Mouse (Mus musculus) liver, postnatal 0 days (tissue): ENCODE data around the gene Capn13. TPM values are rescaled to one million over a fixed set of nuclear protein-coding genes. Genes with fewer than 3 reads are reported as not detected.

Experiments used
- ATAC-seq: fragments of 200-750 bp; cut with Nextera tagmentation; 2 replicates; pipeline ENCODE4 v1.8.0; 2017; ENCODE audit warnings: mild to moderate bottlenecking, moderate library complexity
- DNase-seq: peaks from one replicate; pipeline ENCODE4 v3.0.0-alpha.2; 2016
- H3K27ac ChIP-seq: fragments of 300-500 bp; sonication (generic); 2 replicates; pipeline ENCODE4 v1.5.1; 2014; ENCODE audit warnings: antibody characterized with exemption, moderate library complexity, mild to moderate bottlenecking, low read depth
- H3K27me3 ChIP-seq: fragments of 300-500 bp; sonication (generic); 2 replicates; pipeline ENCODE4 v1.6.1; 2014; ENCODE audit warnings: low read length, control low read depth, mixed read lengths; ENCODE audit not compliant: insufficient read depth
- H3K36me3 ChIP-seq: fragments of 300-500 bp; sonication (generic); replicated peaks from 2 replicates; pipeline ENCODE4 v1.6.1; 2014; ENCODE audit warnings: mild to moderate bottlenecking, control low read depth, low read length, moderate library complexity, mixed read lengths; ENCODE audit not compliant: insufficient read depth
- H3K4me1 ChIP-seq: fragments of 300-500 bp; sonication (generic); 2 replicates; pipeline ENCODE4 v1.6.1; 2014; ENCODE audit warnings: antibody characterized with exemption, mild to moderate bottlenecking, control low read depth; ENCODE audit not compliant: insufficient read depth
- H3K4me2 ChIP-seq: fragments of 300-500 bp; sonication (generic); 2 replicates; pipeline ENCODE4 v1.6.1; 2014; ENCODE audit warnings: low read depth, mild to moderate bottlenecking, low read length, moderate library complexity, mixed read lengths
- H3K4me3 ChIP-seq: fragments of 300-500 bp; sonication (generic); 2 replicates; pipeline ENCODE4 v1.5.1; 2014; ENCODE audit warnings: low read depth, low read length
- H3K9ac ChIP-seq: fragments of 300-500 bp; sonication (generic); replicated peaks from 2 replicates; pipeline ENCODE4 v1.6.1; 2014; ENCODE audit warnings: mild to moderate bottlenecking, moderate library complexity
- H3K9me3 ChIP-seq: fragments of 300-500 bp; sonication (generic); 2 replicates; pipeline ENCODE4 v1.6.1; 2016; ENCODE audit warnings: mild to moderate bottlenecking, control low read depth, low read length, mixed read lengths
- CTCF ChIP-seq: sonication (generic); IDR thresholded peaks from 2 replicates; pipeline ENCODE4 v1.5.1; 2016; ENCODE audit warnings: antibody characterized with exemption, low read depth
- EP300 ChIP-seq: IDR thresholded peaks from 2 replicates; pipeline ENCODE4 v1.6.1; 2016; ENCODE audit warnings: antibody characterized with exemption, low read depth, mild to moderate bottlenecking
- WGBS: fragments of 180-500 bp; shearing (Covaris S2); extraction: QIAGEN DNeasy Blood & Tissue Kit; methylation state at CpG from one replicate; pipeline ENCODE4 v1.1.7; 2014; ENCODE audit not compliant: insufficient replicate concordance; 5-methylcytosine and 5-hydroxymethylcytosine counted together
- polyA plus RNA-seq: library from polyadenylated mRNA; unstranded; fragments of >200 nt; fragmentation: Nextera tagmentation; extraction: Ambion mirVana; gene quantifications from 2 replicates; pipeline ENCODE4 v1.2.1, GENCODE M21; 2015

Gene Capn13
- polyA plus RNA-seq, 1 experiment from 2014 or later = not detected

DNA sequence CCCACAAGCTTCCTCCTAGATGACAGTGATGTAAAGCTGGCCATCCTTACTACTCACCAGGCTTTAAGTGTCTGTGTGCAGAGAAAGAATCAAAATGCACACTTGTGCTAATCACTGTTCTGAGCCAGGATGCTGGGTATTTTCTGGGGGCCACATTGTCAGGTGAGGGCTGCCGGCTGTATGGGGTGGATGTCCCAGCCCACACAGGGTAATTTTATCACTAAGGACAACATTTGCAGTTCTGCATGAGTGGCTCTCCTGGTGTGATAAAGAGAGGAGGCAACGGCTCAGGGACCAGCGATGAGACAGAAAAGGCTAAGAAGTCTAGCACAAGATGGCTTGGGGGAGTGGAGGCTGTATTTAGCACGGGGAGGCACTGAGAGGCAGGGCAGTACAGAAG is 11.2 kb upstream of the Capn13 start:
- H3K9me3 ChIP-seq = no peaks in the 10 kb centered on the region
- TF ChIP-seq CTCF = no peak
- no peak for TF ChIP-seq EP300
- no peaks in the 10 kb centered on the region for H3K27me3 ChIP-seq
- H3K4me1 ChIP-seq = no peaks in the 10 kb centered on the region
- DNase-seq (no peak), ATAC-seq (no peak)
- H3K9ac ChIP-seq = no peak overlapping the region
- no peak overlapping the region for H3K4me3 ChIP-seq
- 39% methylated on average over 4 of the region's 4 CpGs for WGBS
- no peak overlapping the region for H3K27ac ChIP-seq
- H3K4me2 ChIP-seq = no peak overlapping the region
- no peaks in the 10 kb centered on the region for H3K36me3 ChIP-seq

GRCm38 (mm10) chr17:73401272-73401671 is 606 bp upstream of the Capn13 start:
- Histone ChIP-seq H3K27me3 (no peaks in the 10 kb centered on the region), H3K27ac (no peak overlapping the region), H3K4me3 (no peak overlapping the region), H3K4me2 (no peak overlapping the region), H3K9ac (no peak overlapping the region), H3K36me3 (no peaks in the 10 kb centered on the region), H3K9me3 (no peaks in the 10 kb centered on the region), H3K4me1 (no peaks in the 10 kb centered on the region)
- DNase-seq = no peak
- TF ChIP-seq EP300 (no peak), CTCF (no peak)
- 69% methylated on average over 2 of the region's 2 CpGs for whole genome bisulfite sequencing
- no peak for ATAC-seq

DNA sequence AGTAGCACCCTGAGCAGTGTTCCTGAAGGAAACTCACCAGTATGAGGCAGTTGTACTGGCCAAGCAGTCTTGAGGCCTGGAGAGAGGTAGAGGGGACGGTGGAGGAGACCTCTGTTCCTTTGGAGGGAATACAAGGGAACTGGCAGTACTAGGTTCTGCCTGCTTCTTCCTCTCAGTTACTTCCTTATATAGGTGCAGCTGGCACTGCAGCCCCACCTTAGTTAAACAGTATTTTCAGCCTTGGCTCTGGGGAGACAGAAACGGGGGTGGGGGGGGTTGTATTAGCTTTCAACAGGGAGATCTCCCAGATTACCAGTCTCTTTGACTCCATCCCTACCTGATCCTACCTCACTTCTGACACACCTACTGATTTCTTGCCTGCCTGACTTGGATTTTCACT is 1.5 kb downstream of the Capn13 start:
- no peak for ATAC-seq
- H3K9ac ChIP-seq = no peak overlapping the region
- no peaks in the 10 kb centered on the region for H3K4me1 ChIP-seq
- DNase-seq = no peak
- H3K9me3 ChIP-seq = no peaks in the 10 kb centered on the region
- no peak overlapping the region for H3K4me2 ChIP-seq
- no peak for TF ChIP-seq EP300
- no peak for TF ChIP-seq CTCF
- no peaks in the 10 kb centered on the region for H3K27me3 ChIP-seq
- WGBS = 23% methylated on average over 2 of the region's 2 CpGs
- H3K36me3 ChIP-seq = no peaks in the 10 kb centered on the region
- H3K27ac ChIP-seq = no peak overlapping the region
- H3K4me3 ChIP-seq = no peak overlapping the region

GRCm38 (mm10) chr17:73393361-73393760 is 7.3 kb downstream of the Capn13 start:
- TF ChIP-seq EP300 = no peak
- no peak for TF ChIP-seq CTCF
- no peaks in the 10 kb centered on the region for H3K27me3 ChIP-seq
- no peak overlapping the region for H3K9ac ChIP-seq
- 53% methylated on average over 1 of the region's 1 CpGs for WGBS
- no peaks in the 10 kb centered on the region for H3K36me3 ChIP-seq
- ATAC-seq (no peak), DNase-seq (no peak)
- no peak overlapping the region for H3K4me3 ChIP-seq
- no peak overlapping the region for H3K4me2 ChIP-seq
- no peak overlapping the region for H3K27ac ChIP-seq
- no peaks in the 10 kb centered on the region for H3K4me1 ChIP-seq
- no peaks in the 10 kb centered on the region for H3K9me3 ChIP-seq

DNA sequence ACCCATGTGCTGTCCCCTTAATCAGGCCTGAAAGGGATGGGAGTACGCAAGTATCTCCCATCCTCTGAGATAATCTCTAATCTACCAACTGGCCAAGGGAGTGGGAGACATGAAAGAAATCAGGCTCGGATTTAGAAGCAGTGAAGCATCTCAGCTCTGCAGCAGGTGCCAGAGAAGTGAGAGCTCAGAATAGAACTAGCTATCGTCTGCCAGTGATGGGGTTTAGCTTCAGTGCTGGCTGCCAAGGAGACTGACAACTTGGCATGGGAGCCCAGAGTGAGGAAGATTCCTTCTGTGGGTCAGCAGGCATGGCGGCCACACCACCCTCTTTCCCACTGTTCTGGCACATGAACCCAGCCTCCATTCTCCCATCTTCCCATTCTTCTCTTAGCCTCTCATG is 8.9 kb downstream of the Capn13 start:
- no peak overlapping the region for H3K27ac ChIP-seq
- ATAC-seq (no peak), DNase-seq (no peak)
- no peaks in the 10 kb centered on the region for H3K4me1 ChIP-seq
- no peak overlapping the region for H3K9ac ChIP-seq
- H3K36me3 ChIP-seq = no peaks in the 10 kb centered on the region
- TF ChIP-seq CTCF (no peak), EP300 (no peak)
- H3K4me2 ChIP-seq = no peak overlapping the region
- no peaks in the 10 kb centered on the region for H3K9me3 ChIP-seq
- H3K4me3 ChIP-seq = no peak overlapping the region
- WGBS = 63% methylated on average over 4 of the region's 4 CpGs
- no peaks in the 10 kb centered on the region for H3K27me3 ChIP-seq

DNA sequence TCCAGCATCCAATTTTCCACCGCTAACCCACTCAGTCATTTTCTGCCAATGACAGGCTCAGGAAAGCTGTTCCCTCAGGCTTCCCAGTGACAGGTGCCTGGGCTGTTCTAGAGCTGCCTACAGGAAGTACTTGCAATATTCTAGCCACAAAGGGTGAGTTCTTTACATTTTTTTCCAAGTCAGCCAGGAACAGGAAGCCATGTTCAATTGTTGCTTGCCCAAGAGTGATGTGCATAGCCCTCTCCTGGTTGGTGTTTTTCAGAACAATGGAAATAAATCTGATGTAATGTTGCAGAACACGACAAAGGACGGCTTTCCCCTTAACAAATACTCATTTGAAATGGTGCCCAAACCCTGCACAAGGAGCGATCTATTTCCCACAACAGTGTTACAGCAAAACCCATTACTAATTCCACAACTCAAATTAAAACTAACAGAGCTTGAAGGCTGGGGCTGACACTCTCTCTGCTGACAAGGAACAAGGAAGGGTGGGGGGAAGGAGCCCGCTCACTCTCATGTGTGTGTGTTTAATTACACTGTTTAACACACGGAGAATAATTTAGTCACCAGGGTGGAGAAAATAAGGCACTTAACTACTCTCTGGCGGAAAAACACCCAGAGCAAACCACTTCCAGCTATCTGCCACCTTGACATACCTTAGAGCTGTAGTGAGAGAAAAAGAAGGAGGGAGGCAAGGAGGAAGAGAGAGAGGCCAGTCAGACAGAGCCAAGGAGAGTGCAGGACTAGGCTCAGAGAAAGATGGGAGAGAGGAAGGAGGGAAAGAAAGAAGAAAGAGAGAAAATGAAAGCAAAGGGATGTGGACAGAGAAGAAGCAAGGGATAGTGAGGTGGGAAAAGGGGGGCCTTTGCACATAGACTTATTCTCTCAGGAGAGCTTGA is 10.2 kb downstream of the Capn13 start:
- WGBS = 50% methylated on average over 7 of the region's 7 CpGs
- ATAC-seq = no peak
- Histone ChIP-seq H3K9me3 (no peaks in the 10 kb centered on the region), H3K4me3 (no peak overlapping the region), H3K4me1 (no peaks in the 10 kb centered on the region), H3K4me2 (no peak overlapping the region), H3K27me3 (no peaks in the 10 kb centered on the region), H3K9ac (no peak overlapping the region), H3K36me3 (no peaks in the 10 kb centered on the region), H3K27ac (no peak overlapping the region)
- TF ChIP-seq CTCF (no peak), EP300 (no peak)
- no peak for DNase-seq

DNA sequence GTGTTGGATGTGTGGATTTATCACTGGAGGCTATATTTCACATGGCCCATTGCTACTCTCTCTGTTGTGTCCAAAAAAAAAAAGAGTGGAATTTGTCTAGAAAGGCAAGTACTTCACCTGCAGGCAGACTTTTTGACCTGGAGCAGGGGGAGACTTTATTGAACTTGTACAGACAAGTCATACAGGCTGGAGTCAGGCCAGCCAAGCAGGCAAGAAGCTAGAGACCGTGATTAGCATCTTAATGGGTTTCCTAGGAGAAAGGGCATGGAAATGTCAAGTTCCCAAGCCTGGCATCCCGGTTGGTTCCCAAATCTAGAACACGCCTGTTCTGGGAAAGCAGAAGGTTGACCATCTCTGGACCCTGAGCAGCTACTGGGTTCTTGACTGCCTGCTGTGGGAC is 11.3 kb downstream of the Capn13 start:
- Histone ChIP-seq H3K4me3 (no peak overlapping the region), H3K4me1 (no peaks in the 10 kb centered on the region), H3K9ac (no peak overlapping the region), H3K4me2 (no peak overlapping the region), H3K36me3 (no peaks in the 10 kb centered on the region), H3K9me3 (no peaks in the 10 kb centered on the region), H3K27me3 (no peaks in the 10 kb centered on the region), H3K27ac (no peak overlapping the region)
- 77% methylated on average over 3 of the region's 3 CpGs for WGBS
- ATAC-seq (no peak), DNase-seq (no peak)
- TF ChIP-seq EP300 = no peak
- TF ChIP-seq CTCF = no peak
